Comparison of ENCODE assay signal across 28 mouse cellular contexts in the genomic region with DNA sequence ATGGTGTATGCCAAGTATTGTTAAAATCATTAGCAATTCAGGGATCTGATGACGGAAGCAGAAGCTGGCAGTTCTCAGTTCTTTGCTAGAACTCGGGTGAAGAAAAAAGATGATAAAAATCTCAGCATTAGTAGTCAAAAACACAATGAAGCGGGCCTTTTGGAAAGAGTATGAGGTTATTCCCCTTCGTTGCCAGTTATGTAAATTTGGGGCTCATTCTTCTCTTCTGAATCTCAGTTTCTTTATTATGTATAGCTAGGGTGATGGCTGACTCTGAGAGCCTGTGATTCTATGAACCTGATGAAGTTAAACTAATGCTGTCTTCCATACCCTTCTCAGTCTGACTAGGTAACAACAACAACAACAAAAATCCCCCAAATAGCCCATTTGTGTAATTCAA. TPM values are rescaled to one million over a fixed set of nuclear protein-coding genes. Genes with fewer than 3 reads are reported as not detected.
A peak's percentile ranks its signal among the peaks of the same experiment; 100 is the strongest.
DNase-seq lines count a peak whose midpoint lies in the region; ATAC-seq lines count a peak whose summit lies in the region.
"Had no signal": no experiment of that assay in that cellular context is flagged by ENCODE, and none has a peak within 500 bp of the region (broad histone marks: within the 10 kb centered on the region; RNA-seq: fewer than 3 reads in every experiment).

No protein-coding gene starts in this region.

- H3K27me3 ChIP-seq in splenic B cell, adult 2 months (ENCODE audit: control insufficient read depth, insufficient read depth, low read length, poor library complexity, severe bottlenecking): no peaks in the 10 kb centered on the region
- H3K27me3 ChIP-seq: embryonic facial prominence, embryonic 13.5 days; forebrain, embryonic 12.5 days; forebrain, embryonic 15.5 days; heart, embryonic 13.5 days; intestine, embryonic 15.5 days; Patski had no signal

- peak; percentile 89 for ATAC-seq in activated CD4-positive, CD25-positive, alpha-beta regulatory T cell, adult 4 months
- no peak for ATAC-seq in cerebellum, adult (ENCODE audit: insufficient number of reproducible peaks, low FRiP score, low TSS enrichment)
- ATAC-seq: forebrain, embryonic 15.5 days; hindbrain, postnatal 0 days; intestine, embryonic 15.5 days; Patski had no signal

- peak; percentile 66 for DNase-seq in CD4-positive, CD25-positive, alpha-beta regulatory T cell, adult 2 months (ENCODE audit: low read depth, low spot score)
- peak; percentile 47 for DNase-seq in splenic B cell, adult 2 months (ENCODE audit: low read depth, low spot score)
- DNase-seq in heart, adult 8-10 months (ENCODE audit: low spot score): no peak
- DNase-seq in cerebellum, adult 9-11 months: no peak
- DNase-seq: adrenal gland, adult 2 months; adrenal gland, postnatal 14 days; cerebellum, adult 11-12 months; cerebellum, adult 9-10 months; cerebellum, postnatal 25 days; embryo, embryonic 11 days; gastrocnemius, postnatal 25 days; heart, adult 18-20 months; heart, postnatal 14 days; heart, postnatal 4 days; kidney, adult 11 months had no signal

- no peaks in the 10 kb centered on the region for H3K36me3 ChIP-seq in splenic B cell, adult 2 months (ENCODE audit: control insufficient read depth, insufficient read depth, low read length, poor library complexity, severe bottlenecking)
- H3K36me3 ChIP-seq: embryonic facial prominence, embryonic 10.5 days; embryonic facial prominence, embryonic 13.5 days; forebrain, embryonic 12.5 days; forebrain, embryonic 15.5 days; G1E; heart, embryonic 10.5 days; heart, embryonic 13.5 days; intestine, embryonic 15.5 days had no signal

RNA-seq across cellular contexts. Expression of a gene that starts 52.4 kb away (rescaled TPM):
- polyA plus RNA-seq in activated CD4-positive, CD25-positive, alpha-beta regulatory T cell, adult 4 months (2017; shearing (Covaris generic)): 1 to 10 TPM in 1 of 2 experiments, under 1 TPM in 1; 0.62 to 1.0 TPM
- 1 to 10 TPM in 2 of 4 experiments, under 1 TPM in 2; 0.86 to 1.7 (median 1.1) TPM for total RNA-seq in heart, adult 8-10 months (2022)
- polyA plus RNA-seq: G1E had no signal

RNA-seq across cellular contexts. Expression of a gene that starts 58.5 kb away (rescaled TPM):
- 100 to 1,000 TPM; 377 to 508 TPM for polyA plus RNA-seq in activated CD4-positive, CD25-positive, alpha-beta regulatory T cell, adult 4 months (2017; shearing (Covaris generic))
- under 1 TPM in 2 of 4 experiments, not detected in 2; 0.19 to 0.46 TPM for total RNA-seq in heart, adult 8-10 months (2022)
- total RNA-seq: gastrocnemius, adult 8-10 months; gastrocnemius, postnatal 25 days had no signal
- polyA plus RNA-seq: embryonic facial prominence, embryonic 10.5 days; forebrain, embryonic 12.5 days; forebrain, embryonic 15.5 days; G1E; Patski had no signal

Comparison
In these comparisons a context has a peak if more than half of its experiments do, and no peak if none do; other contexts are left out.
1. DNase-seq: peak in CD4-positive, CD25-positive, alpha-beta regulatory T cell, adult 2 months (single experiment) and splenic B cell, adult 2 months (single experiment); none in heart, adult 8-10 months (single experiment) and cerebellum, adult 9-11 months (single experiment).